Mouse (Mus musculus) CH12.LX (cell line): Measurements from ENCODE around the gene Ctnna3.

Source experiments
- CHD2 ChIP-seq: IDR thresholded peaks from 2 replicates; pipeline ENCODE4 v1.6.1; 2011; ENCODE audit warnings: low read length, improper control_type of control experiment
- CTCF ChIP-seq, 2 experiments: IDR thresholded peaks in 1 of 2; conservative IDR thresholded peaks in 1 of 2; 2 replicates each; pipeline ENCODE4 v1.5.1; 2011 to 2012; ENCODE audit warnings: low read depth in 2 of 2, low read length in 2 of 2, improper control_type of control experiment in 1 of 2, inconsistent platforms in 1 of 2, mild to moderate bottlenecking in 1 of 2, moderate library complexity in 1 of 2
- HCFC1 ChIP-seq: IDR thresholded peaks from 2 replicates; pipeline ENCODE4 v1.6.1; 2012; ENCODE audit warnings: low read depth, mild to moderate bottlenecking, inconsistent platforms, low read length, improper control_type of control experiment
- MAZ ChIP-seq: IDR thresholded peaks from 2 replicates; pipeline ENCODE4 v1.6.1; 2012; ENCODE audit warnings: low read depth, mild to moderate bottlenecking, inconsistent platforms, low read length, improper control_type of control experiment, moderate library complexity

DNA sequence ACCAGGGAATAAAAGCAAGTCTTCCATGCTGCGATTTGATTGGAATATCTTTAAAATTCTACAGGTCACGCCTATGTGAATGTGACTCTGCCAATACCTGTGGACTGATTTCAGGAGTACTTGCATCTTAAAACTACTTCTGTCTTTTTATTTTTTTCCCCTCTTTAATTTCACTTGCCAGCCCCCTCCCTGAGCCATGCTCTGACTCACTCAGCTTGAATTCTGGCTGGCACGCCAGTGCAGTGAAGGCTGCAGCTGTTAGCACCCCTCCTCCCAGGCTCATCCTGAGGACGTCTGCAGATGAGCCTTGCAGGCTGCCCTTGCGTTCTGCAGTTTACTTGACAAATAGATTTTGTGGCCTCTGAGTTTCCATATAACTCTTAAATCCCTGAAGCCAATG is 646.0 kb downstream of the Ctnna3 start:
- TF ChIP-seq HCFC1 (no peak), CTCF (conservative IDR thresholded peaks at IDR 0.05 in 1 of 2, IDR thresholded peaks at IDR 0.05 in 1 of 2; ENCODE audit: low read depth in 2 of 2, low read length in 2 of 2) (no peak), CHD2 (no peak), MAZ (no peak)
